Mouse (Mus musculus) bone marrow, adult 2 months (tissue): ENCODE data around the gene Itga6.

ENCODE experiments used
- CTCF ChIP-seq: fragments of 200-500 bp; IDR thresholded peaks from 2 replicates; pipeline ENCODE4 v1.5.1; 2011; ENCODE audit warnings: low read length, control low read depth; ENCODE audit not compliant: control insufficient read depth, insufficient read depth
- POLR2A ChIP-seq: fragments of 200-500 bp; IDR thresholded peaks from 2 replicates; pipeline ENCODE4 v1.6.1; 2011; ENCODE audit warnings: low read depth, mild to moderate bottlenecking, control low read depth, low read length, borderline replicate concordance; ENCODE audit not compliant: control insufficient read depth

- no peak for TF ChIP-seq CTCF
- TF ChIP-seq POLR2A = no peak
Observed at GRCm38 (mm10) chr2:71835556-71835955, 90.1 kb downstream of the Itga6 start.
